Mouse (Mus musculus): ENCODE results near the gene Ikzf5.
A peak's percentile ranks its signal among the peaks of the same experiment; 100 is the strongest.
"Not testable (repeated sequence)": the region's sequence is repeated elsewhere in the genome, so short reads cannot be mapped to it uniquely, and the experiment has no call there.

The Ikzf5 gene

GRCm38 (mm10) chr7:131410416-131411058, at the start of gene Ikzf5, which contains the start of gene Acadsb:
Ikzf5 (minus strand) TSS chr7:131410521.
Acadsb (plus strand) TSS chr7:131410601.
- peak; percentile 98 for DNase-seq (ENCODE audit: low spot score)

GRCm38 (mm10) chr7:131456714-131457113, 46.4 kb upstream of the Ikzf5 start:
- DNase-seq (ENCODE audit: low spot score): no peak

- DNase-seq (ENCODE audit: low spot score): no peak
Measured at GRCm38 (mm10) chr7:131437051-131437450, 26.7 kb upstream of the Ikzf5 start.

GRCm38 (mm10) chr7:131434276-131434675, 24.0 kb upstream of the Ikzf5 start:
- peak; percentile 11 for DNase-seq (ENCODE audit: low spot score)

- peak; percentile 60 for DNase-seq (ENCODE audit: low spot score)
Measured at GRCm38 (mm10) chr7:131432244-131432643, 21.9 kb upstream of the Ikzf5 start.

- DNase-seq (ENCODE audit: low spot score): no peak
Measured at GRCm38 (mm10) chr7:131427331-131427730, 17.0 kb upstream of the Ikzf5 start.

GRCm38 (mm10) chr7:131424912-131425311, 14.6 kb upstream of the Ikzf5 start:
- DNase-seq (ENCODE audit: low spot score): no peak

GRCm38 (mm10) chr7:131417605-131418004, 7.3 kb upstream of the Ikzf5 start:
- no peak for DNase-seq (ENCODE audit: low spot score)

- DNase-seq (ENCODE audit: low spot score): not testable (repeated sequence)
Measured at GRCm38 (mm10) chr7:131416742-131417141, 6.4 kb upstream of the Ikzf5 start.

GRCm38 (mm10) chr7:131411941-131412270, 1.6 kb upstream of the Ikzf5 start:
- DNase-seq (ENCODE audit: low spot score): peak; percentile 31

- peak; percentile 47 for DNase-seq (ENCODE audit: low spot score)
Measured at GRCm38 (mm10) chr7:131411221-131411940, 1.1 kb upstream of the Ikzf5 start.

GRCm38 (mm10) chr7:131409988-131410385, 334 bp downstream of the Ikzf5 start:
- DNase-seq (ENCODE audit: low spot score): no peak

GRCm38 (mm10) chr7:131409321-131409987, 867 bp downstream of the Ikzf5 start:
- peak; percentile 62 for DNase-seq (ENCODE audit: low spot score)

GRCm38 (mm10) chr7:131391761-131392160, 18.6 kb downstream of the Ikzf5 start:
- DNase-seq (ENCODE audit: low spot score): not testable (repeated sequence)

GRCm38 (mm10) chr7:131371880-131372651, 38.3 kb downstream of the Ikzf5 start:
- peak; percentile 21 for DNase-seq (ENCODE audit: low spot score)

- DNase-seq (ENCODE audit: low spot score): no peak
Measured at GRCm38 (mm10) chr7:131371470-131371860, 38.9 kb downstream of the Ikzf5 start.

GRCm38 (mm10) chr7:131370648-131371469, 39.5 kb downstream of the Ikzf5 start, which contains the start of gene Pstk:
Pstk (plus strand) TSS chr7:131371141.
- DNase-seq (ENCODE audit: low spot score): peak; percentile 85

GRCm38 (mm10) chr7:131364131-131364530, 46.2 kb downstream of the Ikzf5 start:
- no peak for DNase-seq (ENCODE audit: low spot score)

- DNase-seq (ENCODE audit: low spot score): peak; percentile 98
Measured at GRCm38 (mm10) chr7:131362615-131363300, 47.6 kb downstream of the Ikzf5 start, which contains the start of gene 2310057M21Rik. 2310057M21Rik (minus strand) TSS chr7:131362759.

GRCm38 (mm10) chr7:131362269-131362614, 48.1 kb downstream of the Ikzf5 start:
- DNase-seq (ENCODE audit: low spot score): no peak

GRCm38 (mm10) chr7:131356105-131356504, 54.2 kb downstream of the Ikzf5 start:
- no peak for DNase-seq (ENCODE audit: low spot score)
